Mouse (Mus musculus): ENCODE data around the gene Izumo1r.

GRCm38 (mm10) chr9:14934851-14935250 is 31.1 kb upstream of the Izumo1r start:
- no peak for TF ChIP-seq SRF (IDR thresholded peaks at IDR 0.05; ENCODE audit: control insufficient read depth, insufficient read length, low read depth)
- no peak for TF ChIP-seq POLR2A (IDR thresholded peaks at IDR 0.05; ENCODE audit: insufficient read length, low read depth)
- no peak for TF ChIP-seq E2F4 (IDR thresholded peaks at IDR 0.05; ENCODE audit: insufficient read depth)
- TF ChIP-seq TCF12 (IDR thresholded peaks at IDR 0.05; ENCODE audit: insufficient read depth, poor library complexity, severe bottlenecking): no peak
- no peak for TF ChIP-seq MAX (IDR thresholded peaks at IDR 0.05; ENCODE audit: low read depth)
- no peak for TF ChIP-seq CEBPB (IDR thresholded peaks at IDR 0.05; ENCODE audit: insufficient read depth, poor library complexity, severe bottlenecking)
- no peak for TF ChIP-seq MYOG (IDR thresholded peaks at IDR 0.05; ENCODE audit: control insufficient read depth in 1 of 3, insufficient read depth in 1 of 3, insufficient read length in 2 of 3, low read depth in 2 of 3)
- TF ChIP-seq USF1 (IDR thresholded peaks at IDR 0.05; ENCODE audit: low read depth): no peak

All from myocyte (in vitro differentiated cells).